Mouse (Mus musculus): ENCODE data around the gene Vmn2r3. TPM values are rescaled to one million over a fixed set of nuclear protein-coding genes. Genes with fewer than 3 reads are reported as not detected.
"Not testable (repeated sequence)": the region's sequence is repeated elsewhere in the genome, so short reads cannot be mapped to it uniquely, and the experiment has no call there.

Vmn2r3 gene
- 0.43 and 0.47 TPM in 2 replicates for polyA plus RNA-seq (2011; ENCODE audit: insufficient read depth, insufficient read length, low replicate concordance, missing spikeins)

GRCm38 (mm10) chr3:64289609-64290008, at the start of gene Vmn2r3:
Gene Vmn2r3 (minus strand): TSS chr3:64289709.
- Histone ChIP-seq H3K4me1 (ENCODE audit: control insufficient read depth, insufficient read depth, low read length) (no peaks in the 10 kb centered on the region), H3K27ac (ENCODE audit: control insufficient read depth, insufficient read depth, low read depth, low read length, poor library complexity) (no peak within 1 kb of the TSS), H3K4me3 (replicated peaks; ENCODE audit: control insufficient read depth, low read depth, low read length) (no peak within 1 kb of the TSS)
- 74% methylated on average over 1 of the region's 1 CpGs for WGBS
- no peak for TF ChIP-seq POLR2A (IDR thresholded peaks at IDR 0.05; ENCODE audit: borderline replicate concordance, control insufficient read depth, low read depth, low read length)
- no peak for TF ChIP-seq CTCF (IDR thresholded peaks at IDR 0.05; ENCODE audit: control insufficient read depth, insufficient read depth, low read length)

GRCm38 (mm10) chr3:64332548-64332947, 43.0 kb upstream of the Vmn2r3 start:
- Histone ChIP-seq H3K27ac (ENCODE audit: control insufficient read depth, insufficient read depth, low read depth, low read length, poor library complexity) (no peak overlapping the region), H3K4me3 (replicated peaks; ENCODE audit: control insufficient read depth, low read depth, low read length) (no peak overlapping the region), H3K4me1 (ENCODE audit: control insufficient read depth, insufficient read depth, low read length) (no peaks in the 10 kb centered on the region)
- 56% methylated on average over 1 of the region's 1 CpGs for WGBS
- TF ChIP-seq POLR2A (IDR thresholded peaks at IDR 0.05; ENCODE audit: borderline replicate concordance, control insufficient read depth, low read depth, low read length) (no peak), CTCF (IDR thresholded peaks at IDR 0.05; ENCODE audit: control insufficient read depth, insufficient read depth, low read length) (no peak)

GRCm38 (mm10) chr3:64321824-64322223, 32.3 kb upstream of the Vmn2r3 start:
- Histone ChIP-seq H3K4me1 (ENCODE audit: control insufficient read depth, insufficient read depth, low read length) (no peaks in the 10 kb centered on the region), H3K27ac (ENCODE audit: control insufficient read depth, insufficient read depth, low read depth, low read length, poor library complexity) (no peak overlapping the region), H3K4me3 (replicated peaks; ENCODE audit: control insufficient read depth, low read depth, low read length) (no peak overlapping the region)
- 68% methylated on average over 2 of the region's 2 CpGs for WGBS
- TF ChIP-seq CTCF (IDR thresholded peaks at IDR 0.05; ENCODE audit: control insufficient read depth, insufficient read depth, low read length) = no peak
- TF ChIP-seq POLR2A (IDR thresholded peaks at IDR 0.05; ENCODE audit: borderline replicate concordance, control insufficient read depth, low read depth, low read length) = no peak

- TF ChIP-seq CTCF (IDR thresholded peaks at IDR 0.05; ENCODE audit: control insufficient read depth, insufficient read depth, low read length) = no peak
- TF ChIP-seq POLR2A (IDR thresholded peaks at IDR 0.05; ENCODE audit: borderline replicate concordance, control insufficient read depth, low read depth, low read length) = no peak
Observed at GRCm38 (mm10) chr3:64306799-64307198, 17.3 kb upstream of the Vmn2r3 start.

GRCm38 (mm10) chr3:64265762-64266112, 23.8 kb downstream of the Vmn2r3 start:
- TF ChIP-seq POLR2A (IDR thresholded peaks at IDR 0.05; ENCODE audit: borderline replicate concordance, control insufficient read depth, low read depth, low read length) (no peak), CTCF (IDR thresholded peaks at IDR 0.05; ENCODE audit: control insufficient read depth, insufficient read depth, low read length) (no peak)
- Histone ChIP-seq H3K4me3 (replicated peaks; ENCODE audit: control insufficient read depth, low read depth, low read length) (no peak overlapping the region), H3K4me1 (ENCODE audit: control insufficient read depth, insufficient read depth, low read length) (no peaks in the 10 kb centered on the region), H3K27ac (ENCODE audit: control insufficient read depth, insufficient read depth, low read depth, low read length, poor library complexity) (no peak overlapping the region)
- WGBS = 37% methylated on average over 1 of the region's 1 CpGs

More at GRCm38 (mm10) chr3:64306799-64307198, 17.3 kb upstream of the Vmn2r3 start:
- Histone ChIP-seq H3K27ac (ENCODE audit: control insufficient read depth, insufficient read depth, low read depth, low read length, poor library complexity) (no peak overlapping the region), H3K4me3 (replicated peaks; ENCODE audit: control insufficient read depth, low read depth, low read length) (no peak overlapping the region), H3K4me1 (ENCODE audit: control insufficient read depth, insufficient read depth, low read length) (no peaks in the 10 kb centered on the region)

- H3K4me3 ChIP-seq (replicated peaks; ENCODE audit: control insufficient read depth, low read depth, low read length); H3K27ac ChIP-seq (ENCODE audit: control insufficient read depth, insufficient read depth, low read depth, low read length, poor library complexity); H3K4me1 ChIP-seq (ENCODE audit: control insufficient read depth, insufficient read depth, low read length): not testable (repeated sequence)
- WGBS = 42% methylated on average over 7 of the region's 7 CpGs
Observed at GRCm38 (mm10) chr3:64265056-64265761, 24.3 kb downstream of the Vmn2r3 start.

- no peaks in the 10 kb centered on the region for H3K4me1 ChIP-seq (ENCODE audit: control insufficient read depth, insufficient read depth, low read length)
- WGBS = 63% methylated on average over 3 of the region's 3 CpGs
- H3K4me3 ChIP-seq (replicated peaks; ENCODE audit: control insufficient read depth, low read depth, low read length) = no peak overlapping the region
- no peak overlapping the region for H3K27ac ChIP-seq (ENCODE audit: control insufficient read depth, insufficient read depth, low read depth, low read length, poor library complexity)
- TF ChIP-seq CTCF (IDR thresholded peaks at IDR 0.05; ENCODE audit: control insufficient read depth, insufficient read depth, low read length) = no peak
- TF ChIP-seq POLR2A (IDR thresholded peaks at IDR 0.05; ENCODE audit: borderline replicate concordance, control insufficient read depth, low read depth, low read length) = no peak
Observed at GRCm38 (mm10) chr3:64259582-64259981, 29.9 kb downstream of the Vmn2r3 start.

GRCm38 (mm10) chr3:64251646-64252045, 37.9 kb downstream of the Vmn2r3 start:
- TF ChIP-seq CTCF (IDR thresholded peaks at IDR 0.05; ENCODE audit: control insufficient read depth, insufficient read depth, low read length) = no peak
- TF ChIP-seq POLR2A (IDR thresholded peaks at IDR 0.05; ENCODE audit: borderline replicate concordance, control insufficient read depth, low read depth, low read length) = no peak
- Histone ChIP-seq H3K27ac (ENCODE audit: control insufficient read depth, insufficient read depth, low read depth, low read length, poor library complexity) (no peak overlapping the region), H3K4me1 (ENCODE audit: control insufficient read depth, insufficient read depth, low read length) (no peaks in the 10 kb centered on the region), H3K4me3 (replicated peaks; ENCODE audit: control insufficient read depth, low read depth, low read length) (no peak overlapping the region)
- 70% methylated on average over 5 of the region's 5 CpGs for WGBS

- H3K4me3 ChIP-seq (replicated peaks; ENCODE audit: control insufficient read depth, low read depth, low read length); H3K27ac ChIP-seq (ENCODE audit: control insufficient read depth, insufficient read depth, low read depth, low read length, poor library complexity); H3K4me1 ChIP-seq (ENCODE audit: control insufficient read depth, insufficient read depth, low read length): not testable (repeated sequence)
- WGBS = 73% methylated on average over 6 of the region's 6 CpGs
Observed at GRCm38 (mm10) chr3:64250461-64250860, 39.0 kb downstream of the Vmn2r3 start.

- H3K4me1 ChIP-seq (ENCODE audit: control insufficient read depth, insufficient read depth, low read length); H3K27ac ChIP-seq (ENCODE audit: control insufficient read depth, insufficient read depth, low read depth, low read length, poor library complexity); H3K4me3 ChIP-seq (replicated peaks; ENCODE audit: control insufficient read depth, low read depth, low read length): not testable (repeated sequence)
- 16% methylated on average over 6 of the region's 6 CpGs for WGBS
Observed at GRCm38 (mm10) chr3:64235459-64235858, 54.0 kb downstream of the Vmn2r3 start.

- H3K27ac ChIP-seq (ENCODE audit: control insufficient read depth, insufficient read depth, low read depth, low read length, poor library complexity); H3K4me3 ChIP-seq (replicated peaks; ENCODE audit: control insufficient read depth, low read depth, low read length); H3K4me1 ChIP-seq (ENCODE audit: control insufficient read depth, insufficient read depth, low read length): not testable (repeated sequence)
- WGBS = 65% methylated on average over 10 of the region's 12 CpGs
Observed at GRCm38 (mm10) chr3:64233655-64234054, 55.9 kb downstream of the Vmn2r3 start.

All from bone marrow, adult 2 months (tissue).